Mouse (Mus musculus) lung, postnatal 0 days (tissue): ENCODE results near the gene Zfyve19.

Experiments
- CTCF ChIP-seq: IDR thresholded peaks from 2 replicates; pipeline ENCODE4 v1.5.1; 2016; ENCODE audit warnings: antibody characterized with exemption, mild to moderate bottlenecking
- EP300 ChIP-seq: IDR thresholded peaks from 2 replicates; pipeline ENCODE4 v1.6.1; 2016; ENCODE audit warnings: antibody characterized with exemption, mild to moderate bottlenecking, control low read depth

DNA sequence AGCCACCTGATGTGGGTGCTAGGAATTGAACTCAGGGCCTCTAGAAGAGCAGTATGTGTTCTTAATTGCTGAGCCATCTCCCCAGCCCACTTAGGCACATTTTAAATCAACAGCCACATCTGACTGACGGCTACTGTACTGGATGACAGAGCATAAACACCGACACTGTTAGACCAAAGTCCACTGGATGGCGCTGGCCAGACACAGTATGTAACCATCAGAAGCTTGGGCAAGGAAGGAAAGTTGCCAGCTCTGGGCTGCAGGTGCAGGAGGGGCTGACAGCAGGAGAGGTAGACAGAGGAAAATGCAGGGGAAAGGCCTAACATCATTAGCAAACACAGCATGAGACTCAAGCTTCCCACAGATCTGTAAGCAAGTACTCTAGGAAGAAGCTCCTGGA, 31.7 kb upstream of the Zfyve19 start:
- no peak for TF ChIP-seq CTCF
- TF ChIP-seq EP300 = no peak
